Comparison of ENCODE assay signal across 23 mouse cellular contexts in the genomic region with DNA sequence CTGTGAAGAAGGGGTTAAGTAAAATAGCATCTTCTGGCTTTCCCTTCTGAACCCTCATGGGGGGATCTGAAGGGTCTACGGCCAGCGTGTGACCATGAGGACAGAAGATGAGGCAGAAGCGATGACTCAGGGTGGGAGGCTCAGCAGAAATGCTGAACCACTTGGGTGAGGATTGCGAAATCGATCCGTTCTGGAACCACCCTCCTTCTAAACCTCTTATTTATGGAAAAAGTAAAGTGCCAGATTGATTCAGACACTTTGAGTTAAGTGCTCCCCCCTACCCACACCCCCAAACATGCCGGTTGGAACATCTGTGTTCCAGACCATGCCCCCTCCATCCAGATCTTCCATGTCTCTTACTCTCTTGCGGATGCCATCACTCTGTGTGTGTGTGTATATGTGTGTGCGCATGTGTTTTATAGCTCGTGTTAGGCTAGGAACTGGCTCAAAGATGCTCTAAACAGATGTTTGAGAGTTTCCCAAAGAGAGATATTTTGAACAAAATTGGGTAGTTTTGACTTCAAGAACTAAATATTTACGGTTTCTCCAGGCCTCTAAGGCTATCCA.
DNase-seq lines count a peak whose midpoint lies in the region; ATAC-seq and TF ChIP-seq lines count a peak whose summit lies in the region.
"Had no signal": no experiment of that assay in that cellular context is flagged by ENCODE, and none has a peak within 500 bp of the region (broad histone marks: within the 10 kb centered on the region; RNA-seq: fewer than 3 reads in every experiment).

No protein-coding gene starts in this region.

- no peak overlapping the region for H3K4me3 ChIP-seq in limb, embryonic 14.5 days (replicated peaks; ENCODE audit: low read length)
- H3K4me3 ChIP-seq in limb, embryonic 10.5 days, result no peak overlapping the region
- H3K4me3 ChIP-seq in C2C12 (ENCODE audit: insufficient read depth, poor library complexity, severe bottlenecking), result no peak overlapping the region
- no peak overlapping the region for H3K4me3 ChIP-seq in embryonic facial prominence, embryonic 14.5 days (ENCODE audit: low read depth, low read length)
- no peak overlapping the region for H3K4me3 ChIP-seq in stomach, embryonic 16.5 days (replicated peaks; ENCODE audit: low read length)
- H3K4me3 ChIP-seq: embryonic facial prominence, embryonic 12.5 days; forebrain, embryonic 15.5 days; heart, adult 2 months; heart, embryonic 15.5 days; hindbrain, embryonic 13.5 days had no signal

- no peak for DNase-seq in limb, embryonic 14.5 days (ENCODE audit: low spot score)
- DNase-seq in limb, embryonic 10.5 days (ENCODE audit: low spot score), result no peak
- DNase-seq in embryonic facial prominence, embryonic 14.5 days (ENCODE audit: low spot score), result peak; percentile 71
- DNase-seq in left cerebral cortex, adult 8-10 months (ENCODE audit: low spot score in 2 of 2), result no peak
- DNase-seq in adrenal gland, adult 18-20 months (ENCODE audit: low spot score in 2 of 2), result no peak
- DNase-seq: adrenal gland, adult 2 months; adrenal gland, postnatal 36 days; B cell, adult 2 months; cerebellum, adult 2 months; cerebellum, postnatal 10 days; gastrocnemius, postnatal 10 days; heart, adult 2 months; heart, postnatal 14 days had no signal

- peaks cover 35% of the 10 kb centered on the region for H3K4me1 ChIP-seq in limb, embryonic 14.5 days (ENCODE audit: control insufficient read depth, insufficient read depth, low read length)
- peaks cover 15% of the 10 kb centered on the region for H3K4me1 ChIP-seq in limb, embryonic 10.5 days
- 0 out of 2 replicates have a peak, but pooled peaks cover 18% of the 10 kb centered on the region for H3K4me1 ChIP-seq in embryonic facial prominence, embryonic 14.5 days (ENCODE audit: control insufficient read depth, insufficient read depth, low read length)
- H3K4me1 ChIP-seq in stomach, embryonic 16.5 days (ENCODE audit: control insufficient read depth, insufficient read depth, low read length), result peaks cover 3% of the 10 kb centered on the region; the same call in 1 of the 2 replicates
- H3K4me1 ChIP-seq: forebrain, embryonic 15.5 days; heart, embryonic 15.5 days; hindbrain, embryonic 13.5 days had no signal

- no peaks in the 10 kb centered on the region for H3K79me3 ChIP-seq in C2C12 (ENCODE audit: low read depth)

- WGBS in limb, embryonic 14.5 days, result 80% methylated on average over 11 of the region's 11 CpGs
- WGBS in limb, embryonic 10.5 days, result 92% methylated on average over 11 of the region's 11 CpGs
- WGBS in embryonic facial prominence, embryonic 14.5 days, result 65% methylated on average over 11 of the region's 11 CpGs
- 74% methylated on average over 11 of the region's 11 CpGs for WGBS in stomach, embryonic 16.5 days

- no peak overlapping the region for H3ac ChIP-seq in C2C12 (ENCODE audit: control insufficient read depth, insufficient read length, low read depth)

- H3K79me2 ChIP-seq in C2C12 (ENCODE audit: control insufficient read depth, insufficient read depth), result no peaks in the 10 kb centered on the region

- peak; percentile 26; the same call in 1 of the 2 replicates for ATAC-seq in limb, embryonic 14.5 days (ENCODE audit: low FRiP score, low read depth)
- ATAC-seq in embryonic facial prominence, embryonic 14.5 days (ENCODE audit: low read depth), result peak; percentile 47; the same call in 1 of the 2 replicates
- 0 out of 2 replicates have a peak, but pooled peaks have one; percentile 44 for ATAC-seq in stomach, embryonic 16.5 days (ENCODE audit: insufficient read depth, low FRiP score)
- ATAC-seq: activated CD4-positive, CD25-positive, alpha-beta regulatory T cell, adult 4 months; forebrain, embryonic 15.5 days; intestine, postnatal 0 days; Patski had no signal

- TF ChIP-seq CTCF in C2C12 (IDR thresholded peaks at IDR 0.05; ENCODE audit: control insufficient read depth, insufficient read depth, insufficient read length), result no peak

- TF ChIP-seq POLR2A in limb, embryonic 14.5 days (IDR thresholded peaks at IDR 0.05; ENCODE audit: borderline replicate concordance, extremely low read depth, insufficient read depth, insufficient read length), result no peak

- H3K4me2 ChIP-seq in limb, embryonic 14.5 days (replicated peaks; ENCODE audit: low read depth, low read length, severe bottlenecking), result no peak overlapping the region
- no peak overlapping the region for H3K4me2 ChIP-seq in embryonic facial prominence, embryonic 14.5 days (ENCODE audit: low read depth, low read length)
- H3K4me2 ChIP-seq in stomach, embryonic 16.5 days (ENCODE audit: low read depth, low read length), result no peak overlapping the region
- H3K4me2 ChIP-seq: embryonic facial prominence, embryonic 12.5 days; forebrain, embryonic 15.5 days; heart, embryonic 11.5 days; heart, embryonic 15.5 days; hindbrain, embryonic 13.5 days had no signal

- H3K9ac ChIP-seq in limb, embryonic 14.5 days (ENCODE audit: low read depth, low read length, severe bottlenecking), result no peak overlapping the region
- H3K9ac ChIP-seq in embryonic facial prominence, embryonic 14.5 days (ENCODE audit: low read depth, low read length), result no peak overlapping the region
- H3K9ac ChIP-seq in stomach, embryonic 16.5 days (ENCODE audit: low read length), result no peak overlapping the region
- H3K9ac ChIP-seq: embryonic facial prominence, embryonic 12.5 days; forebrain, embryonic 15.5 days; heart, embryonic 15.5 days; hindbrain, embryonic 13.5 days had no signal

- no peaks in the 10 kb centered on the region for H3K9me3 ChIP-seq in limb, embryonic 14.5 days (ENCODE audit: control insufficient read depth, low read length)
- H3K9me3 ChIP-seq in limb, embryonic 10.5 days (replicated peaks), result no peaks in the 10 kb centered on the region
- no peaks in the 10 kb centered on the region for H3K9me3 ChIP-seq in embryonic facial prominence, embryonic 14.5 days (ENCODE audit: control insufficient read depth, low read length)
- no peaks in the 10 kb centered on the region for H3K9me3 ChIP-seq in stomach, embryonic 16.5 days (replicated peaks; ENCODE audit: control insufficient read depth, low read length)
- H3K9me3 ChIP-seq: embryonic facial prominence, embryonic 12.5 days; forebrain, embryonic 15.5 days; heart, embryonic 15.5 days; hindbrain, embryonic 13.5 days had no signal

- no peaks in the 10 kb centered on the region for H3K36me3 ChIP-seq in limb, embryonic 14.5 days (ENCODE audit: control insufficient read depth, insufficient read depth, low read length)
- H3K36me3 ChIP-seq in limb, embryonic 10.5 days, result no peaks in the 10 kb centered on the region
- H3K36me3 ChIP-seq in C2C12 (ENCODE audit: control insufficient read depth, insufficient read depth), result no peaks in the 10 kb centered on the region
- H3K36me3 ChIP-seq in embryonic facial prominence, embryonic 14.5 days (ENCODE audit: control insufficient read depth, insufficient read depth, low read length), result no peaks in the 10 kb centered on the region
- no peaks in the 10 kb centered on the region for H3K36me3 ChIP-seq in stomach, embryonic 16.5 days (ENCODE audit: control insufficient read depth, insufficient read depth, low read length)
- H3K36me3 ChIP-seq: embryonic facial prominence, embryonic 12.5 days; forebrain, embryonic 15.5 days; heart, embryonic 15.5 days; hindbrain, embryonic 13.5 days had no signal

- H3K27ac ChIP-seq in limb, embryonic 14.5 days (replicated peaks; ENCODE audit: low read depth, low read length), result no peak overlapping the region
- no peak overlapping the region for H3K27ac ChIP-seq in limb, embryonic 10.5 days
- H3K27ac ChIP-seq in embryonic facial prominence, embryonic 14.5 days (replicated peaks; ENCODE audit: low read depth, low read length), result peak overlapping the region; percentile 41; the same call in 1 of the 2 replicates
- no peak overlapping the region for H3K27ac ChIP-seq in stomach, embryonic 16.5 days (ENCODE audit: low read length)
- H3K27ac ChIP-seq: embryonic facial prominence, embryonic 12.5 days; forebrain, embryonic 15.5 days; heart, adult 2 months; heart, embryonic 15.5 days; hindbrain, embryonic 13.5 days had no signal

- H3K27me3 ChIP-seq in limb, embryonic 14.5 days (ENCODE audit: control insufficient read depth, insufficient read depth, low read length), result no peaks in the 10 kb centered on the region
- no peaks in the 10 kb centered on the region for H3K27me3 ChIP-seq in limb, embryonic 10.5 days (ENCODE audit: low read depth, poor library complexity, severe bottlenecking)
- H3K27me3 ChIP-seq in C2C12 (ENCODE audit: control insufficient read depth, insufficient read depth, insufficient read length), result no peaks in the 10 kb centered on the region
- no peaks in the 10 kb centered on the region for H3K27me3 ChIP-seq in embryonic facial prominence, embryonic 14.5 days (replicated peaks; ENCODE audit: control insufficient read depth, insufficient read depth, low read length)
- no peaks in the 10 kb centered on the region for H3K27me3 ChIP-seq in stomach, embryonic 16.5 days (ENCODE audit: control insufficient read depth, insufficient read depth, low read length)
- H3K27me3 ChIP-seq: embryonic facial prominence, embryonic 12.5 days; forebrain, embryonic 15.5 days; heart, embryonic 15.5 days; hindbrain, embryonic 13.5 days; Patski had no signal

TF ChIP-seq in C2C12, 6 proteins besides CTCF, POLR2A, EP300 and RAD21:
- no peak for TF ChIP-seq USF1 (IDR thresholded peaks at IDR 0.05; ENCODE audit: low read depth)
- no peak for TF ChIP-seq MYOD1 (IDR thresholded peaks at IDR 0.05; ENCODE audit: control insufficient read depth, insufficient read length, low read depth)
- TF ChIP-seq CEBPB (IDR thresholded peaks at IDR 0.05; ENCODE audit: low read depth), result peak; percentile 61
- no peak for TF ChIP-seq MAX (IDR thresholded peaks at IDR 0.05)
- TF ChIP-seq FOSL1 (IDR thresholded peaks at IDR 0.05; ENCODE audit: insufficient read depth, low read length, poor library complexity, severe bottlenecking), result no peak
- no peak for TF ChIP-seq MYOG (IDR thresholded peaks at IDR 0.05; ENCODE audit: control insufficient read depth, extremely low read depth, insufficient read length)
TF ChIP-seq in C2C12: peak in this region for 1.
